Comparison of ENCODE assay signal across 8 mouse cellular contexts in genomic region chr4:48042786-48043701, GRCm38 (mm10). TPM values are rescaled to one million over a fixed set of nuclear protein-coding genes. Genes with fewer than 3 reads are reported as not detected.
A peak's percentile ranks its signal among the peaks of the same experiment; 100 is the strongest.
DNase-seq lines count a peak whose midpoint lies in the region; ATAC-seq lines count a peak whose summit lies in the region.

No protein-coding gene starts in this region.

- H3K79me2 ChIP-seq in macrophage (ENCODE audit: inconsistent target) = no peaks in the 10 kb centered on the region

- H3K27me3 ChIP-seq in hindbrain, embryonic 15.5 days = 0 out of 2 replicates have a peak, but pooled peaks cover 5% of the 10 kb centered on the region

- H3K36me3 ChIP-seq in hindbrain, embryonic 15.5 days = no peaks in the 10 kb centered on the region
- H3K36me3 ChIP-seq in macrophage (ENCODE audit: inconsistent target) = no peaks in the 10 kb centered on the region

- peak; percentile 95 for DNase-seq in R1 (ENCODE audit: low read depth, low spot score)
- DNase-seq in cerebellum, postnatal 25 days = peak; percentile 96 to 98
- peak; percentile 94 to 97 for DNase-seq in frontal cortex, postnatal 36 days (ENCODE audit: low spot score in 2 of 2)
- peak; percentile 93 to 96 for DNase-seq in left cerebral cortex, adult 18-20 months (ENCODE audit: low spot score in 2 of 2)
- peak; percentile 98 for DNase-seq in right cerebral cortex, adult 18-20 months
- DNase-seq in urinary bladder, postnatal 10 days (ENCODE audit: low spot score) = peak; percentile 71

- H3K9ac ChIP-seq in hindbrain, embryonic 15.5 days = peak overlapping the region; percentile 78

- WGBS in hindbrain, embryonic 15.5 days = under 1% methylated on average over 93 of the region's 105 CpGs
- 0% methylated on average over 64 of the region's 105 CpGs for WGBS in macrophage (ENCODE audit: missing documents)

- peaks cover 48% of the 10 kb centered on the region for H3K4me1 ChIP-seq in hindbrain, embryonic 15.5 days (replicated peaks)

- peak overlapping the region; percentile 74 for H3K4me3 ChIP-seq in hindbrain, embryonic 15.5 days
- H3K4me3 ChIP-seq in macrophage (ENCODE audit: inconsistent target) = peak overlapping the region; percentile 75

- peak overlapping the region; percentile 98 for H3K27ac ChIP-seq in hindbrain, embryonic 15.5 days (replicated peaks)
- peak overlapping the region; percentile 84 for H3K27ac ChIP-seq in macrophage

- H3K9me3 ChIP-seq in hindbrain, embryonic 15.5 days = no peaks in the 10 kb centered on the region

- peak overlapping the region; percentile 97 for H3K4me2 ChIP-seq in hindbrain, embryonic 15.5 days

- ATAC-seq in hindbrain, embryonic 15.5 days (ENCODE audit: low FRiP score, low read depth) = peak; percentile 90

RNA-seq across cellular contexts. Expression of gene Nr4a3, which starts 1.9 kb away (rescaled TPM):
- 2.2 and 2.3 TPM in 2 replicates for polyA plus RNA-seq in hindbrain, embryonic 15.5 days (2015; fragmentation: Nextera tagmentation; extraction: Ambion mirVana)
- total RNA-seq in left cerebral cortex, adult 18-20 months (2021) = 10 to 100 TPM; 23.7 to 48.0 TPM
- 10 to 100 TPM in 8 of 26 experiments, 1 to 10 TPM in 13, under 1 TPM in 4, not detected in 1; 0.16 to 40.8 (median 5.8) TPM for total RNA-seq in macrophage (2018; cell fraction: chromatin; rRNA removed)
- 10 to 100 TPM in 3 of 26 experiments, 1 to 10 TPM in 13, under 1 TPM in 10; 0.23 to 25.5 (median 2.0) TPM for total RNA-seq in macrophage (2018; cell fraction: cytosol; rRNA removed)
- 10 to 100 TPM in 10 of 26 experiments, 1 to 10 TPM in 9, under 1 TPM in 7; 0.30 to 37.2 (median 3.2) TPM for total RNA-seq in macrophage (2018; cell fraction: nucleus; rRNA removed)
- 0.17 to 1.2 TPM (median 0.79 TPM) in 3 replicates for polyA plus RNA-seq in macrophage (2018)

Comparison
In these comparisons a context has a peak if more than half of its experiments do, and no peak if none do; other contexts are left out.
1. Peak in every context shown above with its lines: DNase-seq, ATAC-seq, H3K4me3 ChIP-seq and H3K27ac ChIP-seq.